Mouse (Mus musculus): ENCODE measurements at regions not wholly inside any gene's neighbourhood (a gene's known extent, or its start where the extent isn't known, plus 50 kb on each side); places are given as distances from the start of the nearest gene placed in this dataset.

GRCm38 (mm10) chr6:116896132-116896630 lies 179.5 kb upstream of the Tmem72 start:
- DNase-seq (ENCODE audit: low read depth, low spot score): no peak

GRCm38 (mm10) chr6:116901816-116902215 lies 185.1 kb upstream of the Tmem72 start:
- DNase-seq (ENCODE audit: low read depth, low spot score): no peak

GRCm38 (mm10) chr6:116902371-116902770 lies 185.7 kb upstream of the Tmem72 start:
- no peak for DNase-seq (ENCODE audit: low read depth, low spot score)

- no peak for DNase-seq (ENCODE audit: low read depth, low spot score)
Measured at GRCm38 (mm10) chr6:116906426-116907172, 189.9 kb upstream of the Tmem72 start.

- no peak for DNase-seq (ENCODE audit: low read depth, low spot score)
Measured at GRCm38 (mm10) chr6:116910607-116911006, 193.9 kb upstream of the Tmem72 start.

GRCm38 (mm10) chr6:116912161-116912560 lies 195.4 kb upstream of the Tmem72 start:
- DNase-seq (ENCODE audit: low read depth, low spot score): no peak

GRCm38 (mm10) chr6:116914073-116914472 lies 197.4 kb upstream of the Tmem72 start:
- no peak for DNase-seq (ENCODE audit: low read depth, low spot score)

GRCm38 (mm10) chr6:116935024-116935423 lies 218.3 kb upstream of the Tmem72 start:
- no peak for DNase-seq (ENCODE audit: low read depth, low spot score)

- no peak for DNase-seq (ENCODE audit: low read depth, low spot score)
Measured at GRCm38 (mm10) chr6:116941576-116941975, 224.9 kb upstream of the Tmem72 start.

GRCm38 (mm10) chr6:116942696-116943095 lies 225.6 kb upstream of the Cxcl12 start:
- no peak for DNase-seq (ENCODE audit: low read depth, low spot score)

- no peak for DNase-seq (ENCODE audit: low read depth, low spot score)
Measured at GRCm38 (mm10) chr6:116946083-116946732, 222.1 kb upstream of the Cxcl12 start.

GRCm38 (mm10) chr6:116959611-116960010 lies 208.7 kb upstream of the Cxcl12 start:
- no peak for DNase-seq (ENCODE audit: low read depth, low spot score)

- no peak for DNase-seq (ENCODE audit: low read depth, low spot score)
Measured at GRCm38 (mm10) chr6:116960641-116961040, 207.7 kb upstream of the Cxcl12 start.

- no peak for DNase-seq (ENCODE audit: low read depth, low spot score)
Measured at GRCm38 (mm10) chr6:116966436-116966835, 201.9 kb upstream of the Cxcl12 start.

GRCm38 (mm10) chr6:116969381-116969910 lies 198.9 kb upstream of the Cxcl12 start:
- DNase-seq (ENCODE audit: low read depth, low spot score): no peak

GRCm38 (mm10) chr6:116974841-116975240 lies 193.5 kb upstream of the Cxcl12 start:
- DNase-seq (ENCODE audit: low read depth, low spot score): no peak

- no peak for DNase-seq (ENCODE audit: low read depth, low spot score)
Measured at GRCm38 (mm10) chr6:116980349-116980995, 187.9 kb upstream of the Cxcl12 start.

- no peak for DNase-seq (ENCODE audit: low read depth, low spot score)
Measured at GRCm38 (mm10) chr6:116985147-116985737, 183.1 kb upstream of the Cxcl12 start.

GRCm38 (mm10) chr6:116986266-116987000 lies 181.9 kb upstream of the Cxcl12 start:
- DNase-seq (ENCODE audit: low read depth, low spot score): no peak

- no peak for DNase-seq (ENCODE audit: low read depth, low spot score)
Measured at GRCm38 (mm10) chr6:116987243-116987642, 181.1 kb upstream of the Cxcl12 start.

All from retina, postnatal 7 days (tissue).